Mouse (Mus musculus) lung, postnatal 25 days (tissue): ENCODE results near the gene Spr.

Experiments used
- DNase-seq: peaks from one replicate; pipeline ENCODE4 v3.0.0; 2022; ENCODE audit warnings: low spot score

Spr gene

DNA sequence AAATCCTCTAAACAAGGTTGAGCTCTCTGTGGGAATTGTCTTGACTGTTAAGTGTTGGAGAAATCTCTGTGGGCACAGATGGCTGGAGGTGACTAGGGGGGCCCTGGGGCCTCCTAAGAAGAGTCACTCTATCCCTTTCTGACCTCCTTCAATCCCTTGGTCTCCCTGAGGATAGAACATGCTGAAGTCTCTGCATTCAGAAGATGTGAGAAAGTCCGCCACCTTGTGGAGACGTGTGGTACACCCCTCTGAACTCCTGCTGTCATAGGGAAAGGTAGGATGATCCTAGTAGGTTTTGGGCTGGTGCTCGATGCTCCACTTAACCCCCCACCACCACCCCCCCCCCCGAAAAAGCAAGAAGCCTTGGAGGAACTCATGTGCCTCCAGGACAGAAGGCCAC is 5.9 kb downstream of the Spr start:
- peak; percentile 58 for DNase-seq

DNA sequence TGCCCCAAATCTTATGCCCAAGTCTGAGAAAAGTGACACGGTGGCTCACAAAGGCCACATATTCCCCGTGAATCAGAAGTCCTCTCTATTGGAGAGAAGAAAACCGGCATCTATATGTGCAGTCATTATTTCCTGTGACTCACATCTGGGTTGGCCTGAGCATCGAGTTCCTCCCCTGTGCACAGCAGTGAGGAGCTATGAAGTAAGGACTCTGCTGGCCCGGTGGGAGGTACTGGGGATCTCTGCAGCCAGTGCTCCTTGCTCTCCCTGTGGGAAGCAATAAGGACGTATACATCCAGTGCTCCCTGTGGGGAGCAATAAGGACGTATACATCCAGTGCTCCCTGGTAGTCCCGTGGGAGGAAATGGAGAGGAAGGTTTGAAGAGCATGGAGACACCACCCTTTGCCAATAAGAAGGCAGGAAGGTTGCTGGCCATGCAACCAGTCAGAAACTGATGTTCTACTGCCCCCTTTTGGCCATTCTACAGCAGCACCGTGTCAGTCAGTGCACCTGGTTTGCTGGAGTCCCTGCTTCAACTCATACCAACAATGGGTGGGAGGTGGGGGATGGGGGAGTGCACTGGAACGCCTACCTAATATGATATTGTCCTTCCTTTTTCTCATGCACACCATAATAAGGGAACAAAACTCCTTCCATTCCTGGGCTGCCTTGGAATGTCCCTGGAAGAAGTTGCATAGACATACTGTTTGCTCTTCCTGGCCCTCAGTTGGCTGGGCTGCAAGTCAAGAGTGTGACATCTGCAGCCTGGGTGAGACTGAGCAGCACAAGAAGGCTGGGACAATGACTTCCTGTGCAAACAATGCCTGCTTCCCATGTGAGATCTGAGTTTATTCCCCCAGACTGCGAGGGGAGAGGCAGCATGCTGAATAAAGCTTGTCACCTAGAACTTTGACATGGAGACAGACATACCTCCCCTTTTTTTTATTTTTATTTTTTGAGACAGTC is 19.7 kb downstream of the Spr start:
- DNase-seq, result peak; percentile 78

- DNase-seq, result no peak
Measured at GRCm38 (mm10) chr6:85105033-85105615, 32.4 kb downstream of the Spr start.

- no peak for DNase-seq
Measured at GRCm38 (mm10) chr6:85103321-85103720, 34.2 kb downstream of the Spr start.

- DNase-seq, result no peak
Measured at GRCm38 (mm10) chr6:85096441-85096840, 41.1 kb downstream of the Spr start.

DNA sequence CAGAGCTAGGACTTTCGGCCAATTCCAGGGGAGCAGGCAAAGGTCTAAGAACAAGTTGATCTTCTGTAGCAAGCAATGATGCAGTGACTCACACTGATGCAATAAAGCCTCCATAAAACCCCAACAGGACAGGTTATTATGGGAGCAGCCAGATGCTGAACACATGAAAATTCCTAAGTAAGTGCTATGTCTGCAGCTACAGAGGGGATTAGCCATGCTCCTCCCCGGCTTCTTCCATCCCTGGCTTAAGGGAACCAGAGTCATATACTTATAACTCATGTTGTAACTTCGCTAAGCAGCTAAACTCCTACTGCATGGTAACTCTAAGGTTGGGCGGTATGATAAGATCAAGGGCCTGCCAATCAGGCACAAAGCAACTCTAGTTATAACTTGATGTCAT is 50.1 kb downstream of the Spr start:
- DNase-seq, result no peak

- DNase-seq, result no peak
Measured at GRCm38 (mm10) chr6:85086645-85087044, 50.9 kb downstream of the Spr start.
